Mouse (Mus musculus) cerebellum, adult 2 months (tissue): ENCODE results near the gene Clba1.

Source experiments
- CTCF ChIP-seq: fragments of 200-500 bp; IDR thresholded peaks from 2 replicates; pipeline ENCODE4 v1.5.1; 2011; ENCODE audit warnings: low read depth, mild to moderate bottlenecking, control low read depth, low read length, moderate library complexity, borderline replicate concordance; ENCODE audit not compliant: insufficient read depth
- POLR2A ChIP-seq: fragments of 200-500 bp; IDR thresholded peaks from 2 replicates; pipeline ENCODE4 v1.6.1; 2011; ENCODE audit warnings: low read length, control low read depth, borderline replicate concordance; ENCODE audit not compliant: insufficient read depth

DNA sequence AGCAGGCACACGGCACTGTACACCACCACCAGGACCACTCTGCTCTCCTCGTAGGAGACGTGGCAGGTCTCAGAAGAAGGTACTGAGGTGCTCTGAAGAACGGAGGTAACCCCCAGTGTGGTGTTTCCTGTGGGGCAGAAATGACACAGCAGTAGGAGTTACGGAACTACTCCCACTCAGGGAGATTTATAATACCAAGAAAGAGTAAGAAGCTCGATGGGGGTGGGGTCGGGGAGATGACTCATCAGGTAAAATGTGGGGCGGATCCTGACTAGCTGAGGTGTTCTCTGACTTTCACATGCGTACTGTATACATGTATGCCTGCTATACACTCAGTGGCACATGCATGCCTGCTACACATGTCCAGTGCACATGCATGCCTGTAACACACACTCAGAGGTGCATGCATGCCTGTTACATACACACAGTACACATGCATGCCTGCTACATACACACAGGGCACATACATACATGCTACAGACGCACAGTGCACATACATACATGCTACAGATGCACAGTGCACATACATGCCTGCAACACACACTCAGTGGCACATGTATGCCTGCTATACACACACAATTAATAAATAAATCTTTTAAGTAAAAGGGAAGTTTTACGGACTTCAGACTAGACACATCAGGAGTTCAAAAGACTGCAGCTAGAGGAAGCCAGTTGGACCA, 44.5 kb downstream of the Clba1 start:
- TF ChIP-seq POLR2A (no peak), CTCF (no peak)
